ENCODE assay signal across 8 mouse cellular contexts in genomic region chr1:121430938-121431928, GRCm38 (mm10). TPM values are rescaled to one million over a fixed set of nuclear protein-coding genes. Genes with fewer than 3 reads are reported as not detected.
DNase-seq lines count a peak whose midpoint lies in the region; ATAC-seq and TF ChIP-seq lines count a peak whose summit lies in the region.

Gene Ccdc93 (plus strand): TSS chr1:121431049.

- DNase-seq in heart, postnatal 10 days: peak; percentile 100
- DNase-seq in large intestine, adult 2 months (ENCODE audit: low read depth, low spot score): peak; percentile 93
- peak; percentile 98 for DNase-seq in liver, postnatal 0 days
- DNase-seq in testis, postnatal 10 days (ENCODE audit: low spot score): peak; percentile 99

- TF ChIP-seq EP300 in ES-Bruce4 (IDR thresholded peaks at IDR 0.05; ENCODE audit: insufficient read depth, low read depth, low read length): no peak
- TF ChIP-seq EP300 in liver, postnatal 0 days (IDR thresholded peaks at IDR 0.05; ENCODE audit: low read depth): no peak

- H3K9ac ChIP-seq in ES-Bruce4 (ENCODE audit: low read depth, poor library complexity, severe bottlenecking): peak within 1 kb of the TSS; percentile 82
- peak within 1 kb of the TSS; percentile 91 for H3K9ac ChIP-seq in forebrain, embryonic 13.5 days
- H3K9ac ChIP-seq in liver, postnatal 0 days (replicated peaks): peak within 1 kb of the TSS; percentile 82
- peak within 1 kb of the TSS; percentile 78 for H3K9ac ChIP-seq in neural tube, embryonic 14.5 days (replicated peaks; ENCODE audit: low read depth, low read length)

- peak within 1 kb of the TSS; percentile 97 for H3K4me2 ChIP-seq in forebrain, embryonic 13.5 days
- H3K4me2 ChIP-seq in liver, postnatal 0 days (ENCODE audit: low read depth, low read length): peak within 1 kb of the TSS; percentile 84
- H3K4me2 ChIP-seq in neural tube, embryonic 14.5 days (ENCODE audit: low read depth, low read length): peak within 1 kb of the TSS; percentile 99

- peaks cover 3% of the 10 kb centered on the region for H3K36me3 ChIP-seq in ES-Bruce4 (ENCODE audit: control insufficient read depth, insufficient read depth, low read length, poor library complexity, severe bottlenecking)
- H3K36me3 ChIP-seq in forebrain, embryonic 13.5 days (ENCODE audit: poor library complexity, severe bottlenecking): peaks cover 7% of the 10 kb centered on the region
- H3K36me3 ChIP-seq in liver, postnatal 0 days (replicated peaks; ENCODE audit: insufficient read depth, low read length): peaks cover 4% of the 10 kb centered on the region
- peaks cover 4% of the 10 kb centered on the region; the same call in 1 of the 2 replicates for H3K36me3 ChIP-seq in neural tube, embryonic 14.5 days (ENCODE audit: control insufficient read depth, insufficient read depth, low read length)

- H3K27ac ChIP-seq in ES-Bruce4 (ENCODE audit: insufficient read depth, low read length): no peak within 1 kb of the TSS
- H3K27ac ChIP-seq in forebrain, embryonic 13.5 days: no peak within 1 kb of the TSS; the same call in 1 of the 2 replicates
- peak within 1 kb of the TSS; percentile 77; the same call in 1 of the 2 replicates for H3K27ac ChIP-seq in liver, postnatal 0 days (ENCODE audit: low read depth)
- no peak within 1 kb of the TSS for H3K27ac ChIP-seq in neural tube, embryonic 14.5 days (ENCODE audit: low read depth, low read length)

- intact Hi-C loops in heart, postnatal 10 days (cut with DNase I): loop anchor here (5.0 kb wide), 1 partner anchor 136 kb away; the partner anchor contains the start of gene Ddx18

- TF ChIP-seq POLR2A in ES-Bruce4 (IDR thresholded peaks at IDR 0.05; ENCODE audit: insufficient read depth, low read length): peak; percentile 49

- H3K4me3 ChIP-seq in ES-Bruce4 (ENCODE audit: low read depth, low read length): peak within 1 kb of the TSS; percentile 73
- peak within 1 kb of the TSS; percentile 88 for H3K4me3 ChIP-seq in forebrain, embryonic 13.5 days
- peak within 1 kb of the TSS; percentile 69 for H3K4me3 ChIP-seq in liver, postnatal 0 days (ENCODE audit: low read depth, low read length)
- peak within 1 kb of the TSS; percentile 96 for H3K4me3 ChIP-seq in neural tube, embryonic 14.5 days (ENCODE audit: low read depth, low read length)

- no peak for TF ChIP-seq CTCF in ES-Bruce4 (IDR thresholded peaks at IDR 0.05; ENCODE audit: low read depth, low read length)
- no peak for TF ChIP-seq CTCF in liver, postnatal 0 days (IDR thresholded peaks at IDR 0.05; ENCODE audit: low read depth)

- ATAC-seq in cerebellum, adult (ENCODE audit: insufficient number of reproducible peaks, low FRiP score, low TSS enrichment): peak; percentile 89
- peak; percentile 96 for ATAC-seq in forebrain, embryonic 13.5 days
- peak; percentile 94 for ATAC-seq in liver, postnatal 0 days
- ATAC-seq in neural tube, embryonic 14.5 days (ENCODE audit: low read depth): peak; percentile 94

- WGBS in forebrain, embryonic 13.5 days: under 1% methylated on average over 47 of the region's 47 CpGs
- WGBS in large intestine, adult 2 months: under 1% methylated on average over 47 of the region's 47 CpGs
- WGBS in liver, postnatal 0 days (ENCODE audit: insufficient replicate concordance): under 1% methylated on average over 47 of the region's 47 CpGs
- WGBS in neural tube, embryonic 14.5 days: under 1% methylated on average over 47 of the region's 47 CpGs

- H3K4me1 ChIP-seq in ES-Bruce4 (ENCODE audit: control insufficient read depth, insufficient read depth, low read length): no peaks in the 10 kb centered on the region
- H3K4me1 ChIP-seq in forebrain, embryonic 13.5 days: peaks cover 9% of the 10 kb centered on the region
- peaks cover 16% of the 10 kb centered on the region for H3K4me1 ChIP-seq in liver, postnatal 0 days (ENCODE audit: insufficient read depth)
- H3K4me1 ChIP-seq in neural tube, embryonic 14.5 days (ENCODE audit: control insufficient read depth, insufficient read depth, low read length): peaks cover 10% of the 10 kb centered on the region; the same call in 1 of the 2 replicates

- H3K27me3 ChIP-seq in ES-Bruce4 (ENCODE audit: control insufficient read depth, insufficient read depth, low read length, poor library complexity, severe bottlenecking): no peaks in the 10 kb centered on the region
- H3K27me3 ChIP-seq in forebrain, embryonic 13.5 days: no peaks in the 10 kb centered on the region
- H3K27me3 ChIP-seq in liver, postnatal 0 days (ENCODE audit: insufficient read depth, low read length): no peaks in the 10 kb centered on the region
- no peaks in the 10 kb centered on the region for H3K27me3 ChIP-seq in neural tube, embryonic 14.5 days (ENCODE audit: control insufficient read depth, insufficient read depth, low read length)

- H3K9me3 ChIP-seq in ES-Bruce4 (replicated peaks; ENCODE audit: control insufficient read depth, insufficient read depth, low read length, poor library complexity, severe bottlenecking): no peaks in the 10 kb centered on the region
- H3K9me3 ChIP-seq in forebrain, embryonic 13.5 days (replicated peaks): no peaks in the 10 kb centered on the region
- no peaks in the 10 kb centered on the region for H3K9me3 ChIP-seq in liver, postnatal 0 days (ENCODE audit: low read length)
- no peaks in the 10 kb centered on the region for H3K9me3 ChIP-seq in neural tube, embryonic 14.5 days (ENCODE audit: control insufficient read depth, low read length)

RNA-seq across cellular contexts. Expression of gene Ccdc93, which starts in this region (rescaled TPM):
- 18.3 and 21.9 TPM in 2 replicates for polyA plus RNA-seq in ES-Bruce4 (2011; ENCODE audit: insufficient read depth, insufficient read length, low read depth, missing spikeins)
- 10.2 and 11.2 TPM in 2 replicates for polyA plus RNA-seq in forebrain, embryonic 13.5 days (2015; fragmentation: Nextera tagmentation; extraction: Ambion mirVana)
- total RNA-seq in heart, postnatal 10 days (2021): 10 to 100 TPM; 16.0 to 16.2 TPM
- 8.0 and 12.6 TPM in 2 replicates for polyA plus RNA-seq in large intestine, adult 2 months (2012; rRNA removed)
- 2.9 and 3.1 TPM in 2 replicates for polyA plus RNA-seq in liver, postnatal 0 days (2015; fragmentation: Nextera tagmentation; extraction: Ambion mirVana)
- 12.7 and 13.6 TPM in 2 replicates for polyA plus RNA-seq in neural tube, embryonic 14.5 days (2014; fragmentation: Nextera tagmentation; extraction: Ambion mirVana)
